Mouse (Mus musculus) R1 (cell line): Measurements from ENCODE around the gene Nup107.
"Not testable (repeated sequence)": the region's sequence is repeated elsewhere in the genome, so short reads cannot be mapped to it uniquely, and the experiment has no call there.

ENCODE experiments used
- DNase-seq: peaks from one replicate; pipeline ENCODE4 v3.0.0-alpha.2; 2018; ENCODE audit warnings: low read depth, low spot score

Gene Nup107

DNA sequence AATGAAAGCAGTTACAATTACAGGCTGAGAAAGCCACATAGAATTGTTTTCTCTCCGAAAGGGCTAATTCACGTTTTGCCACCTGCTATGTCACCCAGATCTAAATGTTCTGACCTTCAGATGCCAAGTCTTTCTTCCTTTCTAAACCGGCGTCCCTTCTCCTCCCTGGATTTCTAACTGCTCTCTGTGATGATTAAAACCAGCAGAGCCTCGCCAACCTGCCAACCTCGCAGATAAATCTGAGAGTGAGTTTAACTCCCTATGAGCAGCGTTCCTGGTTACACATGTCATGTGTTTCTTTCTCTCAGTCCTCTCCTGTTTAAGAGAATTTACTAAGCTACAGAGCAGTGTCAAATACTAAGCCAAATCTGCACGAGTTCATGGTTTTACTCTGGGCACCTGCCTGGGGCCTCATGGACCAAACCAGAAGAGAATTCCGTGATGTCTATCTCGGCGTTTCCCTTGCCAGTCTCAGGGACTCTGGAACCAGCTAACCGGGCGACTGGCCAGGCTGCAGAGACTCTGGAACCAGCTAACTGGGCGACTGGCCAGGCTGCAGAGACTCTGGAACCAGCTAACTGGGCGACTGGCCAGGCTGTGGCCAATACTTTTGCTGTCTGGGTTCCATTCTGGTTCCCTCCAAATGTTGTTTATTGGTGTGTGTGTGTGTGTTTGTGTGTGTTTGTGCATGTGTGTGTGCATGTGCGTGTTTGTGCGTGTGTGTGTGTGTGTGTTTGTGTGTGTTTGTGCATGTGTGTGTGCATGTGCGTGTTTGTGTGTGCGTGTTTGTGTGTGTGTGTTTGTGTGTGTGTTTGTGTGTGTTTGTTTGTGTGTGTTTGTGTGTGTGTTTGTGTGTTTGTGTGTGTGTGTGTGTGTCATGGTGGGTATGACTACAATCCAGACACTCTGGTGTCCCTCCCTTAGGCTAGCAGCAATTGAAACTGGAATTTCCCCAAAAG lies 74.1 kb downstream of the Nup107 start:
- DNase-seq, result no peak

DNA sequence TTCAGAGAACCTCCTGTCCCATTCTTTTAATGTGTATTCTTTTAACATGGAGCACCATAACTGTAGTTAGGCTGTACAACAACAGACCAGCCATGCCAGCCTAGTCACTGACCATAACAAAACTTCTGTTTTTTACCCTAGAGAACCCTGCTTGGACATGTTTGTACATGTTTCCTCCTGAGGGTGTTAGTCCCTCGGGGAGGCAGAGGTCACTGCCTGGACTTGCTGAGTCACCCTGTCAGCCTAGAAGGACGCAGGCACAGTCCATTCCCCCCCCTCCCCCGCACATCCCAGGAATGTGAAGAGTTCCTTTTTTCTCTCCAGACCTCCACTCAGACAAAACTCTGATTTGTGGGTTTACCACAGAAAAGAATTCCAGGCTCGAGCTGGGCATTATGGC lies 74.9 kb downstream of the Nup107 start:
- DNase-seq, result peak; percentile 53

GRCm38 (mm10) chr10:117716686-117717085 lies 75.8 kb downstream of the Nup107 start:
- DNase-seq, result no peak

- not testable (repeated sequence) for DNase-seq
These were observed 76.9 kb downstream of the Nup107 start for GRCm38 (mm10) chr10:117715654-117716053.

DNA sequence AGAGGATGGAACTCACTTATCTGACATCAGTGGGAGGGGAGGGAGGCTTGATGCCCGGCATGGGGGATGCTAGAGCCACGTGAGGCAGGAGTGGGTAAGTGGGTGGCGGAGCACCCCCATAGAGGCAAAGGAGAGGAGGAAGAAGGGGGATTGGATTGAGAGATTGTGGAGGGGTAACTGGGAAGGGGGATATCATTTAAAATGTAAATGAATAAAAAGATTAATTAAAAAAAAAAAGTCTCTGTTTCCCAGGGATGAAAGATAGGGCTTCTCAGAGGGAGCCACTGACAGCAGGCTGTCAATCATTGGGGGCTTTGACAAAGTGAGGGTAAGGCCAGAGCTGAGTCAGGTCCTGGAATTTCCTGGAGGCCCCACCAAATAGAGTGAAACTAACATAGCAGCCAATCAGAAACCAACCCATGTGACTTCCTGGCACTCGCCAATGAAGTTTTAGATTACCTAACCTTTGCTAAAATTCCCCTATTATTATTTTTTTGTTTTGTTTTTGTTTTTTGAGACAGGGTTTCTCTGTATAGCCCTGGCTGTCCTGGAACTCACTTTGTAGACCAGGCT lies 77.5 kb downstream of the Nup107 start:
- no peak for DNase-seq

DNA sequence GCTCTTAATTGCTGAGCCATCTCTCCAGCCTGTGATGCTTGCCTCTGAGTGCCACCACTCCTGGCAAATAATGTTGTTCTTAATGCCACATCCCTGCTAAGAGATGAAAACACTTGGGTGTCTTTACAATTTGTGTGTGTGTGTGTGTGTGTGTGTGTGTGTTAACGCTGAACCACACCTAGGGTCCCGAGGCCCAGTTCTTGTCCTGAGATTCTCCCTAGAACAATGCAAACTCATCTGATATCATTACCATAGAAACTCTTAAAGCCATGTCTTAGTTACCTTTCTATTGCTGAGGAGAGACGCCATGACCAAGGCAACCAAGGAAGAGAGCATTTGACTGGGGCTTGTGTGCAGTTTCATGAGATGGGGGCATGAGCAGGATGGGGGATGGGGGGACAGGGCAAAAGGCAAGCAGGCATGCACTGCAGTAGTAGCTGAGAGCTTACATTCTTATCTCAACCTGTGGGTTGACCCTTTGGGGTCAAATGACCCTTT lies 78.4 kb downstream of the Nup107 start:
- DNase-seq, result no peak

DNA sequence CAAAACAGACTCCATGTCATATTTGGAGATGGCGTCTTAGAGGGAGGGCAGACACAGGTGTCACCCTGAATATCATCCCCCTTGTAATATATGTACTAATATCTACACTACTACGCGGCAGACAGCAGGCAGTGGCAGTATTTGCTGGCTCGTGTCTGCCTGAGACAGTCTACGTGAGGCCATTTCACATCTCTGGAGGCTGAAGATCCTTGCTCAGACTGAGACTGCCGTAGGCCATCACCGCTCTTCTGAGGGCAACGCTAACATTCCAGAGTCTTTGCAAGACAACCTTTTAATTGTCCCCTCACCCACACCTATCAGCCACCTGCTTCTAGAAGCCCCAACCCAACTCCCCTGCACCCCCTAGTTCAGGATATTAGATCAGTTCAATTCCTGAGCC lies 79.0 kb downstream of the Nup107 start:
- DNase-seq, result no peak

DNA sequence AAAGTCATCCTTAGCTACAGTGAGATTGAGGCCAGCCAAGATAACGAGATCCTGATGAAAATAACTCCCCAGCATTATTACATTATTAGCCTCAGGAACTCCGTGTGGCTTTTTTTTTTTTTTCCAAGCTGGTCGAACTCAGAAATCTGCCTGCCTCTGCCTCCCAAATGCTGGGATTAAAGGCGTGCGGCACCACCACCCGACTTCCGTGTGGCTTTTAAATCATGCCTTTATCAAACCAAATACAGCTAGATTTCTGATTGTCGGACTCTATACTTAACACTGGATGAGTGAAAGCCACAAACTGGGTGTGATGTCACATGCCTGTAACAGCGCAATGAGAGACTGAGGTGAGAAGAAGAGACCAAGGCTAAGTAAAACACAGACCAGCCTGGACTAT lies 79.6 kb downstream of the Nup107 start:
- no peak for DNase-seq

- peak; percentile 56 for DNase-seq
These were observed 80.2 kb downstream of the Nup107 start for GRCm38 (mm10) chr10:117712191-117712754.

GRCm38 (mm10) chr10:117711408-117711807 lies 81.1 kb downstream of the Nup107 start:
- DNase-seq, result no peak

DNA sequence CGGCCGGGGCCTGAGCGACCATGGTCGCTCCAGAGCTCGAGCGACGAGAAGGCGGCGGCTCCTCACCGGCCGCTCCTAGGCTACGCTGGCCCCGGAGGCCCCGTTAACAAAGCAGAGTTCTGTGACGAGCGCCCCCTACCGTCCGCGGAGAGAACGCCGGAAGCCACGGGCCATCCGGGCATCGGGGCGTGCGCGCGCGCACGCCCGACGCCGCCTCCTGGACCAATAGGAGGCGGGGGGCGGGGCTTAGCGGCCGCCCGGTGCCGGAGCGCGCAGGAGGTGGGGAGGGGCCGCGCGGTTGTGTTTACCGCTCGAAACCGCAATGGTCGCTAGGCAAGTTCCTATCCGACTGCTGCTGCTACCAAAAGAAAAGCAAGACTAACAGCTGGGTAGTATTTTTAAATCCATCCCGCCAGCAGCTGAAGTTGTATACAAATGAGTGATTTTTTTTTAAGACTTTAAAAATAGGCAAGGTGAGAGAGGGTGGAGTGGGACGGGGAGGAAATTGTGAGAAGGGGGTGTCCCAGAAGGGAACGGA lies 81.8 kb downstream of the Nup107 start, which contains the start of gene Mdm2:
Gene Mdm2, minus strand, starts transcription at position 155 of the 538 bp plus-strand sequence.
- DNase-seq, result peak; percentile 92

GRCm38 (mm10) chr10:117709930-117710603 lies 82.4 kb downstream of the Nup107 start:
- DNase-seq, result peak; percentile 85

- no peak for DNase-seq
These were observed 83.1 kb downstream of the Nup107 start for GRCm38 (mm10) chr10:117709326-117709830.

DNA sequence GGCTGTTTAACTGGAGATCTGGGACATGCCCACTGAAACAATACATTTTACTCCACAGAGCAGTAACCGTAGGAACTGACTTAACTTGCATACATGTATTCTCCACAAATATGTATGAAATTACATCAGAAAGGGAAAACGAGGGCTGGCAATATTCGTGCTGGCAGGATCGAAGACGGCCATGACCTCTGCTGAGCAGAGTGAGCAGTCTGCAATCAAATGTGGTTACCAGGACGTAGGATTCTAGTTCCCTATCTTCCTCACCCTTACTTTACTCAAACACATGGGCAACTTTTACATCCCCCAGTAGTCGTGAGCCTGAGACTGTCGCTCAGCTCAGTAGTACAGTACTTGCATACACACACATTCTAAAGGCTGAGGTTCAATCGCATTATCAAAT lies 83.6 kb downstream of the Nup107 start:
- DNase-seq, result no peak

DNA sequence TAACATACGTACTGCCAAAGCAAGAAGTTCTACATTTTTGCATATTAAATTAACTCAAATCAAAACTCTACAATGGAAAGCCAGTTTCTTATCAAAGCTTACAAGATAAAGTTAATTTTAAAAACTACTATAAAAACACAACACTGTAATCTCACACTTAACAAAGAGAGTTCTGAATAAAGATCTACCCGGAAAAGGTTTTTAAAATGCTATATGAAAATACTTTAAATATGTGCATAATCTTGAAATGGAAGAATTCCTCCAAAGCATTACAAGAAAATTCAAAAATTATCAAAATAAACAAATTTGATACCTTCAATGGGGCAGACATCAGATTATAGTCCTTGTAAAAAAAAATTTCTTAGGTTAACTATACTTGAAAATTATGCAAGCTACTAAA lies 84.1 kb downstream of the Nup107 start:
- DNase-seq, result no peak

DNA sequence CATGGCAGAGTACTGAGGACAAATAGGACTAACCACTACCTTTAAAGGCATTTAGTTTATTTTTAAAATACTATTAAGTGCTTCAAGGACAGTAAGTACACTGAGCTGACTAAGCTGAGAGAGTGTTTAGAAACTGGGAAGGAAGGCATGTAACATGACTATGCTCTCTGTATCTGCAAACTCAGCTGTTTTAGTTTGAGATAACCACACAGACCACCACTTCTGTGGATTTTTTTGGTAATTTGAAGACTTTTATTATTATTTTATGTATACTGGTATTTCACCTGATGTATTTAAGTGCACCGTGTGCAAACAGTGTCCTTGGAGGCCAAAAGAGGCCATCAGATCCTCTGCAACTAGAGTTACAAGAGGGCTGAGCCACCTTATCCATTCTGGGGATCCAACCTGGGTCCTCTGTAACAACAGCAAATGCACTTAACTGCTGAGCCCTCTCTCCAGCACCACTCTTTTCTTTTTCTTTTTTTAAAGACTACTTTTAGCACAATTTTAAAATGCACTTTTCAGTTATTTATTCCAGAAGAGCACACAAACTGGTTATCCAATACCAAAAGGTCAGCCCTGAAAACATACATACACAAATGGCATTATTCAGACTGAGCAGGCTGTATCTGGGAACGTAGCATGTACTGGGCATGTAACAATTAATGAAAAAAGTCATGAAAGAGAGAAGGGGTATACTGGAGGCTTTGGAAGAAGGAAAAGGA lies 85.2 kb downstream of the Nup107 start:
- no peak for DNase-seq

DNA sequence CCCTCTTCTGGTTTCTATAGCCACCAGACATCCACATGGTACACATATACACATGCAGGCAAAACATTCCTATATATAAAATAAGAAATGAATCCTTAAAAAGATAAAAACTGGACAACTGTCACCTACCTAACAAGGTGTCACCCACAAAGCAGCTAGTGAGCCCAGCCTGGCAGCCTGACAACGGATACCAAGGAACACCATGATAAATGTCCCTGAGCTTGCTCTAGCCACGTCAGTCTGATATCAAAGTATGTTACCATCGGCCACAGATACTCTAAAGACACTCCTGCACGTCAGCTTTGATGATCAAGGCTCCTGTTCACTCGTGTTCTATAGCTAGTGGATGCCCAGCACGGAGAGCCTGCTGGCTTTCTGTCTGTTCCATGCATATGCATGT lies 86.1 kb downstream of the Nup107 start:
- DNase-seq, result no peak

DNA sequence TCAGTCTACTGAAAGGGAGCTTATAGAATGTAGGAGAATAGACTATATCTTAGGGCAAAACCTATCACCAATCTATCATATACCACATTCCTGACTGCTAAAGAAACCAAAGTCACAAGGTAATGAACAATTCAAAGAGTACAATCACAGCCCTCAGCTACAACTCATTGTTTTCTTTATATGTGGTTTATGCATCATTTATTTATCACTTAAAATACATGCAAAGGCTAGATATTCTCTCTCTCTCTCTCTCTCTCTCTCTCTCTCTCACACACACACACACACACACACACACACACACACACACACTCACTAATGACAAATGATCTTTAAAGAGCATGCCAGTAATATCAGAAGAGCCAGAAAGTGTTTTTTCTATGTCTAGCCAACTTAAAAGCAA lies 86.7 kb downstream of the Nup107 start:
- DNase-seq, result no peak

- DNase-seq, result no peak
These were observed 87.6 kb downstream of the Nup107 start for GRCm38 (mm10) chr10:117704964-117705335.

DNA sequence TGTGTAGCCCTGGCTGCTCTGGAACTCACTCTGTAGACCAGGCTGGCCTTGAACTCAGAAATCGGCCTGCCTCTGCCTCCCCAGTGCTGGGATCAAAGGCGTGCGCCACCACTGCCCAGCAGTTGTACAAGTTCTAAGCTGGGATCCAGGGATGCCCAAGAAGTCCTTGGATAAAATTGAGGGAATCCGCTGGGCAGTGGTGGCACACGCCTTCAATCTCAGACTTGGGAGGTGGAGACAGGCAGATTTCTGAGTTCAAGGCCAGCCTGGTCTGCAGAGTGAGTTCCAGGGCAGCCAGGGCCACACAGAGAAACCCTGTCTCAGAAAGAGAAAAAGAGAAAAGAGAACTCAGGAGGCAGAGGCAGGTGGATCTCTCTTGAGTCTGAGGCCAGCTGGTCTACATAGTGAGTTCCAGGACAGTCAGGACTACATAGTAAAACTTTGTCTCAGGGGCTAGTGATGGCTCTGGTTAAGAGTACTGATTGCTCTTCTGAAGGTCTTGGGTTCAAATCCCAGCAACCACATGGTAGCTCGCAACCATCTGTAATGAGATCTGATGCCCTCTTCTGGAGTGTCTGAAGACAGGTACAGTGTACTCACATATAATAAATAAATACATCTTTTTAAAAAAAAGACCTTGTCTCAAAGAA lies 88.1 kb downstream of the Nup107 start:
- not testable (repeated sequence) for DNase-seq
